Mouse (Mus musculus) lung, postnatal 0 days (tissue): ENCODE measurements around the gene Susd6. TPM values are rescaled to one million over a fixed set of nuclear protein-coding genes. Genes with fewer than 3 reads are reported as not detected.
A peak's percentile ranks its signal among the peaks of the same experiment; 100 is the strongest.

Experiments
- ATAC-seq: fragments of 200-750 bp; cut with Nextera tagmentation; 2 replicates; pipeline ENCODE4 v1.8.0; 2017; ENCODE audit warnings: moderate library complexity
- DNase-seq: peaks from one replicate; pipeline ENCODE4 v3.0.0-alpha.2; 2016; ENCODE audit warnings: low spot score
- H3K27ac ChIP-seq: fragments of 300-500 bp; sonication (generic); 2 replicates; pipeline ENCODE4 v1.5.1; 2014; ENCODE audit warnings: antibody characterized with exemption, mild to moderate bottlenecking, low read length, mixed read lengths
- H3K27me3 ChIP-seq: fragments of 300-500 bp; sonication (generic); replicated peaks from 2 replicates; pipeline ENCODE4 v1.6.1; 2014; ENCODE audit warnings: low read length, mixed read lengths; ENCODE audit not compliant: insufficient read depth
- H3K36me3 ChIP-seq: fragments of 300-500 bp; sonication (generic); 2 replicates; pipeline ENCODE4 v1.6.1; 2014; ENCODE audit warnings: low read length, mixed read lengths; ENCODE audit not compliant: insufficient read depth
- H3K4me1 ChIP-seq: fragments of 300-500 bp; sonication (generic); 2 replicates; pipeline ENCODE4 v1.6.1; 2014; ENCODE audit warnings: antibody characterized with exemption, low read depth, low read length, mixed read lengths; ENCODE audit not compliant: insufficient read depth
- H3K4me2 ChIP-seq: fragments of 300-500 bp; sonication (generic); replicated peaks from 2 replicates; pipeline ENCODE4 v1.6.1; 2014; ENCODE audit warnings: low read depth, mild to moderate bottlenecking, low read length, moderate library complexity, mixed read lengths
- H3K4me3 ChIP-seq: fragments of 300-500 bp; sonication (generic); 2 replicates; pipeline ENCODE4 v1.5.1; 2014; ENCODE audit warnings: low read depth, low read length
- H3K9ac ChIP-seq: fragments of 300-500 bp; sonication (generic); replicated peaks from 2 replicates; pipeline ENCODE4 v1.6.1; 2014; ENCODE audit warnings: low read depth, mild to moderate bottlenecking
- H3K9me3 ChIP-seq: fragments of 300-500 bp; sonication (generic); 2 replicates; pipeline ENCODE4 v1.6.1; 2016; ENCODE audit warnings: low read length, mixed read lengths
- CTCF ChIP-seq: IDR thresholded peaks from 2 replicates; pipeline ENCODE4 v1.5.1; 2016; ENCODE audit warnings: antibody characterized with exemption, mild to moderate bottlenecking
- EP300 ChIP-seq: IDR thresholded peaks from 2 replicates; pipeline ENCODE4 v1.6.1; 2016; ENCODE audit warnings: antibody characterized with exemption, mild to moderate bottlenecking, control low read depth
- WGBS: fragments of 180-500 bp; shearing (Covaris S2); extraction: QIAGEN DNeasy Blood & Tissue Kit; methylation state at CpG from one replicate; pipeline ENCODE4 v1.1.7; 2014; 5-methylcytosine and 5-hydroxymethylcytosine counted together
- polyA plus RNA-seq: library from polyadenylated mRNA; unstranded; fragments of >200 nt; fragmentation: Nextera tagmentation; extraction: Ambion mirVana; gene quantifications from 2 replicates; pipeline ENCODE4 v1.2.1, GENCODE M21; 2015

Susd6 gene
- polyA plus RNA-seq, 1 experiment from 2014 or later = 26.5 TPM

GRCm38 (mm10) chr12:80834901-80835570 lies 44.7 kb downstream of the Susd6 start:
- no peaks in the 10 kb centered on the region for H3K36me3 ChIP-seq
- H3K4me1 ChIP-seq = peaks cover 51% of the 10 kb centered on the region
- TF ChIP-seq EP300 = no peak
- TF ChIP-seq CTCF = no peak
- H3K27ac ChIP-seq = 0 out of 2 replicates have a peak overlapping the region, but pooled peaks have one; percentile 1
- DNase-seq = no peak
- no peaks in the 10 kb centered on the region for H3K9me3 ChIP-seq
- H3K4me2 ChIP-seq = no peak overlapping the region
- no peak overlapping the region for H3K9ac ChIP-seq
- no peaks in the 10 kb centered on the region for H3K27me3 ChIP-seq
- no peak for ATAC-seq
- H3K4me3 ChIP-seq = no peak overlapping the region
- WGBS = 55% methylated on average over 3 of the region's 8 CpGs

DNA sequence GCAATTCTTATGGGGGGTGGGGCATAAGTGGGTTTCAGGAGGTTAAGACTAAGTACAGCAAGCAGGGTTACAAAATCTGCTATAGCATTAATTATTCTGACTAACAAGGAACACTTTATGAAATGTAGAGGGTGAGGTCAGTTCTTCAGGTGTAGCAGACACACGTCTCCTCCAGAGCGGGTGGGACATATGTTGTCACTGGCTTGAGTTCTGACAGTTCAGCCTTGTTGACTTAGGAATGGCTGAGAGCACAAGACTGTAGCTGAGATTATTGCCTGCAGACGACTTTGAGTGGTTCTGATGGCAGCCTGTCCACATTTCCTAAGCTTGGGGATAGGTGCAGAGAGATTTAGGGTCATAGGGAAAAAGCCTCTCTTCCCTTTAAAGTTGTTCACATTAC lies 47.3 kb downstream of the Susd6 start:
- Histone ChIP-seq H3K9ac (no peak overlapping the region), H3K4me3 (no peak overlapping the region), H3K27ac (peak overlapping the region; percentile 54; the same call in 1 of the 2 replicates), H3K4me2 (no peak overlapping the region), H3K27me3 (no peaks in the 10 kb centered on the region), H3K36me3 (no peaks in the 10 kb centered on the region), H3K9me3 (no peaks in the 10 kb centered on the region), H3K4me1 (peaks cover 39% of the 10 kb centered on the region; the same call in 1 of the 2 replicates)
- TF ChIP-seq EP300 = no peak
- TF ChIP-seq CTCF = no peak
- DNase-seq (peak; percentile 47), ATAC-seq (peak; percentile 59)
- 36% methylated on average over 3 of the region's 3 CpGs for WGBS

DNA sequence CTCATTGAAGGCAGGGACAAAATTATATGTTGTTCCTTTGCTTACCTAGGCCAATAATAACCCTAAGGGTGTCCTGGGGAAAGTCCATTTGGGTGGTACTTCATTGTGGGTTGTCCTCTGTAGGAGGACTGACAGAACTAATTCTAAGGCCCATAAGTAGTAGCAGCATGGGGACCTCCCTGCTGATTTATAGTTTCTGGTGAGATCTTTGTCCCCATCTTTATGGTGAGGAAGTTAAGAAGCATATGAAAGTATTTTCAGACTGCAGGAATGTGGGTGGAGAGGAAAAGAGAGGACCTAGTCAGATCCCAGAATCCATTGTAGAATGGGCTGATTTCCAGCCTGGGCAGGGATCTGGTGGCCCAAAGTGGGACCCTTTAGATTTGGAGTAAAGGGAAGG lies 48.0 kb downstream of the Susd6 start:
- Histone ChIP-seq H3K27ac (peak overlapping the region; percentile 54; the same call in 1 of the 2 replicates), H3K27me3 (no peaks in the 10 kb centered on the region), H3K4me1 (peaks cover 38% of the 10 kb centered on the region; the same call in 1 of the 2 replicates), H3K9ac (no peak overlapping the region), H3K36me3 (no peaks in the 10 kb centered on the region), H3K4me2 (no peak overlapping the region), H3K9me3 (no peaks in the 10 kb centered on the region), H3K4me3 (no peak overlapping the region)
- ATAC-seq (no peak), DNase-seq (no peak)
- no peak for TF ChIP-seq CTCF
- no peak for TF ChIP-seq EP300

GRCm38 (mm10) chr12:80838787-80839186 lies 48.5 kb downstream of the Susd6 start:
- no peak for DNase-seq
- Histone ChIP-seq H3K36me3 (no peaks in the 10 kb centered on the region), H3K9ac (no peak overlapping the region), H3K4me1 (peaks cover 38% of the 10 kb centered on the region; the same call in 1 of the 2 replicates), H3K27me3 (no peaks in the 10 kb centered on the region), H3K27ac (peak overlapping the region; percentile 54; the same call in 1 of the 2 replicates), H3K9me3 (no peaks in the 10 kb centered on the region), H3K4me2 (no peak overlapping the region), H3K4me3 (no peak overlapping the region)
- 42% methylated on average over 2 of the region's 2 CpGs for WGBS
- no peak for TF ChIP-seq EP300
- TF ChIP-seq CTCF = no peak
- no peak for ATAC-seq

GRCm38 (mm10) chr12:80839631-80840030 lies 49.3 kb downstream of the Susd6 start:
- TF ChIP-seq EP300 (no peak), CTCF (no peak)

DNA sequence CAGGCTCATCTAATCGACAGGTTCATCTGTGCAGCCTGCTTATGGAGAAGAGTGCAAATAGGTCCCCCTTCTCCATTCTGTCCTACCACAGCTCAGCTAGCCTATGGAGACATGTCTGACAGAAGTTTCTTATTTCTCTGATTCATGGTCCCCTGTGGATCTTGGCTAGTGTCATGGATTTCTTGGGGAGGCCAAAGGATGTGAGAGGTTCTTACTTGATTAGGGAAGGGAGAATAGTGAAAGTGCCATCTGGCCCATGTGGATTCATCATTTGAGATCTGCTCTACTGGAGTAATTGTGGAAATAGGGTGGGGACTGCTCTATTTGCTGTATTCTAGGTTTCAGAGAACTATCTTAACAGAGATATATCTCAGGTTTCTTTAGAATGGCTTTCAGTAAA lies 51.3 kb downstream of the Susd6 start:
- H3K4me1 ChIP-seq = peaks cover 55% of the 10 kb centered on the region; the same call in 1 of the 2 replicates
- no peak for ATAC-seq
- DNase-seq = no peak
- H3K27ac ChIP-seq = no peak overlapping the region
- TF ChIP-seq EP300 = no peak
- no peak for TF ChIP-seq CTCF
- no peaks in the 10 kb centered on the region for H3K9me3 ChIP-seq
- no peaks in the 10 kb centered on the region for H3K36me3 ChIP-seq
- 88% methylated on average over 1 of the region's 1 CpGs for WGBS
- no peaks in the 10 kb centered on the region for H3K27me3 ChIP-seq
- H3K4me3 ChIP-seq = no peak overlapping the region
- no peak overlapping the region for H3K4me2 ChIP-seq
- no peak overlapping the region for H3K9ac ChIP-seq

More at GRCm38 (mm10) chr12:80839631-80840030, 49.3 kb downstream of the Susd6 start:
- Histone ChIP-seq H3K27me3 (no peaks in the 10 kb centered on the region), H3K4me2 (no peak overlapping the region), H3K36me3 (no peaks in the 10 kb centered on the region), H3K9me3 (no peaks in the 10 kb centered on the region), H3K4me1 (peaks cover 42% of the 10 kb centered on the region; the same call in 1 of the 2 replicates), H3K4me3 (no peak overlapping the region), H3K27ac (no peak overlapping the region), H3K9ac (no peak overlapping the region)
- ATAC-seq (no peak), DNase-seq (no peak)
- WGBS = 56% methylated on average over 2 of the region's 2 CpGs
